Comparison of ENCODE assay signal across 8 mouse cellular contexts in genomic region chr14:26638708-26639084, GRCm38 (mm10). TPM values are rescaled to one million over a fixed set of nuclear protein-coding genes. Genes with fewer than 3 reads are reported as not detected.
DNase-seq lines count a peak whose midpoint lies in the region; ATAC-seq and TF ChIP-seq lines count a peak whose summit lies in the region.

No protein-coding gene starts in this region.

- H3K9ac ChIP-seq in heart, embryonic 13.5 days, result peak overlapping the region; percentile 99
- peak overlapping the region; percentile 99 for H3K9ac ChIP-seq in kidney, embryonic 16.5 days (replicated peaks; ENCODE audit: low read length)
- peak overlapping the region; percentile 97 for H3K9ac ChIP-seq in liver, postnatal 0 days (replicated peaks)
- H3K9ac ChIP-seq in neural tube, embryonic 12.5 days, result peak overlapping the region; percentile 90
- peak overlapping the region; percentile 83 for H3K9ac ChIP-seq in stomach, postnatal 0 days (ENCODE audit: low read length)

- WGBS in heart, embryonic 13.5 days, result under 1% methylated on average over 16 of the region's 16 CpGs
- under 1% methylated on average over 16 of the region's 16 CpGs for WGBS in kidney, embryonic 16.5 days
- 1% methylated on average over 16 of the region's 16 CpGs for WGBS in liver, postnatal 0 days (ENCODE audit: insufficient replicate concordance)
- under 1% methylated on average over 16 of the region's 16 CpGs for WGBS in neural tube, embryonic 12.5 days
- under 1% methylated on average over 16 of the region's 16 CpGs for WGBS in stomach, postnatal 0 days

- 0 out of 2 replicates have a peak, but pooled peaks have one; percentile 6 for TF ChIP-seq CTCF in liver, postnatal 0 days (IDR thresholded peaks at IDR 0.05; ENCODE audit: low read depth)
- peak; percentile 19; the same call in 1 of the 2 replicates for TF ChIP-seq CTCF in stomach, postnatal 0 days (IDR thresholded peaks at IDR 0.05; ENCODE audit: low read depth)

- no peaks in the 10 kb centered on the region for H3K27me3 ChIP-seq in heart, embryonic 13.5 days (replicated peaks)
- no peaks in the 10 kb centered on the region for H3K27me3 ChIP-seq in kidney, embryonic 16.5 days (ENCODE audit: insufficient read depth, low read length)
- no peaks in the 10 kb centered on the region for H3K27me3 ChIP-seq in liver, postnatal 0 days (ENCODE audit: insufficient read depth, low read length)
- no peaks in the 10 kb centered on the region for H3K27me3 ChIP-seq in neural tube, embryonic 12.5 days (replicated peaks)
- no peaks in the 10 kb centered on the region for H3K27me3 ChIP-seq in stomach, postnatal 0 days (ENCODE audit: control insufficient read depth, insufficient read depth, low read length)

- DNase-seq in CD4-positive helper T cell, adult 2 months (ENCODE audit: low read depth, low spot score), result peak; percentile 76
- peak; percentile 56 for DNase-seq in adrenal gland, postnatal 25 days
- DNase-seq in liver, postnatal 0 days, result peak; percentile 74
- peak; percentile 89 for DNase-seq in stomach, postnatal 0 days (ENCODE audit: low spot score)

- H3K27ac ChIP-seq in heart, embryonic 13.5 days (replicated peaks), result peak overlapping the region; percentile 99
- peak overlapping the region; percentile 98 for H3K27ac ChIP-seq in kidney, embryonic 16.5 days (ENCODE audit: low read length)
- peak overlapping the region; percentile 99 for H3K27ac ChIP-seq in liver, postnatal 0 days (ENCODE audit: low read depth)
- peak overlapping the region; percentile 94 for H3K27ac ChIP-seq in neural tube, embryonic 12.5 days
- H3K27ac ChIP-seq in stomach, postnatal 0 days (replicated peaks), result peak overlapping the region; percentile 99

- H3K36me3 ChIP-seq in heart, embryonic 13.5 days, result no peaks in the 10 kb centered on the region; the same call in 1 of the 2 replicates
- H3K36me3 ChIP-seq in kidney, embryonic 16.5 days (ENCODE audit: insufficient read depth, low read length), result no peaks in the 10 kb centered on the region
- no peaks in the 10 kb centered on the region for H3K36me3 ChIP-seq in liver, postnatal 0 days (replicated peaks; ENCODE audit: insufficient read depth, low read length)
- H3K36me3 ChIP-seq in neural tube, embryonic 12.5 days, result no peaks in the 10 kb centered on the region
- H3K36me3 ChIP-seq in stomach, postnatal 0 days (ENCODE audit: control insufficient read depth, insufficient read depth, low read length), result no peaks in the 10 kb centered on the region

- ATAC-seq in erythroid progenitor cell, adult 5-6 weeks (replicated peaks; ENCODE audit: low FRiP score, poor library complexity, severe bottlenecking), result peak; percentile 66
- ATAC-seq in heart, embryonic 13.5 days (ENCODE audit: extremely low read depth, insufficient number of reproducible peaks, low FRiP score, low TSS enrichment), result peak; percentile 42; the same call in 1 of the 2 replicates
- ATAC-seq in kidney, embryonic 16.5 days (ENCODE audit: low FRiP score, low TSS enrichment), result peak; percentile 64
- ATAC-seq in liver, postnatal 0 days, result peak; percentile 18
- peak; percentile 45 for ATAC-seq in neural tube, embryonic 12.5 days (ENCODE audit: low FRiP score, low read depth)
- ATAC-seq in stomach, postnatal 0 days (ENCODE audit: low FRiP score, low TSS enrichment), result peak; percentile 85

- no peaks in the 10 kb centered on the region for H3K9me3 ChIP-seq in heart, embryonic 13.5 days
- no peaks in the 10 kb centered on the region for H3K9me3 ChIP-seq in kidney, embryonic 16.5 days (ENCODE audit: low read length)
- no peaks in the 10 kb centered on the region for H3K9me3 ChIP-seq in liver, postnatal 0 days (ENCODE audit: low read length)
- H3K9me3 ChIP-seq in neural tube, embryonic 12.5 days, result no peaks in the 10 kb centered on the region
- H3K9me3 ChIP-seq in stomach, postnatal 0 days (ENCODE audit: control insufficient read depth, low read length), result no peaks in the 10 kb centered on the region

- peaks cover 45% of the 10 kb centered on the region for H3K4me1 ChIP-seq in heart, embryonic 13.5 days
- peaks cover 21% of the 10 kb centered on the region for H3K4me1 ChIP-seq in kidney, embryonic 16.5 days (ENCODE audit: insufficient read depth, low read length)
- peaks cover 21% of the 10 kb centered on the region for H3K4me1 ChIP-seq in liver, postnatal 0 days (ENCODE audit: insufficient read depth)
- H3K4me1 ChIP-seq in neural tube, embryonic 12.5 days, result peaks cover 14% of the 10 kb centered on the region
- no peaks in the 10 kb centered on the region for H3K4me1 ChIP-seq in stomach, postnatal 0 days (replicated peaks; ENCODE audit: control insufficient read depth, insufficient read depth)

- peak overlapping the region; percentile 84 for H3K4me2 ChIP-seq in heart, embryonic 13.5 days
- peak overlapping the region; percentile 71 for H3K4me2 ChIP-seq in kidney, embryonic 16.5 days (replicated peaks; ENCODE audit: low read depth, low read length)
- H3K4me2 ChIP-seq in liver, postnatal 0 days (ENCODE audit: low read depth, low read length), result peak overlapping the region; percentile 79
- peak overlapping the region; percentile 83 for H3K4me2 ChIP-seq in neural tube, embryonic 12.5 days (replicated peaks)
- peak overlapping the region; percentile 77 for H3K4me2 ChIP-seq in stomach, postnatal 0 days (replicated peaks; ENCODE audit: low read depth)

- H3K4me3 ChIP-seq in heart, embryonic 13.5 days, result peak overlapping the region; percentile 91
- peak overlapping the region; percentile 97 for H3K4me3 ChIP-seq in kidney, embryonic 16.5 days (ENCODE audit: low read length)
- H3K4me3 ChIP-seq in liver, postnatal 0 days (ENCODE audit: low read depth, low read length), result peak overlapping the region; percentile 98
- peak overlapping the region; percentile 78 for H3K4me3 ChIP-seq in neural tube, embryonic 12.5 days
- H3K4me3 ChIP-seq in stomach, postnatal 0 days (ENCODE audit: low read depth, low read length), result peak overlapping the region; percentile 93

- no peak for TF ChIP-seq EP300 in liver, postnatal 0 days (IDR thresholded peaks at IDR 0.05; ENCODE audit: low read depth)
- TF ChIP-seq EP300 in stomach, postnatal 0 days (optimal IDR thresholded peaks at IDR 0.05), result no peak

RNA-seq across cellular contexts. Expression of gene Arf4, which starts 0.8 kb away (rescaled TPM):
- 160 and 161 TPM in 2 replicates for total RNA-seq in adrenal gland, postnatal 25 days (2021)
- total RNA-seq in erythroid progenitor cell, adult 5-6 weeks (2015; ENCODE audit: low replicate concordance), result 95.1 and 143 TPM in 2 replicates
- total RNA-seq in erythroid progenitor cell, adult 5-6 weeks (2017; ENCODE audit: low replicate concordance), result 17.3 and 44.2 TPM in 2 replicates
- 440 and 447 TPM in 2 replicates for polyA plus RNA-seq in heart, embryonic 13.5 days (2015; fragmentation: Nextera tagmentation; extraction: Ambion mirVana)
- polyA plus RNA-seq in kidney, embryonic 16.5 days (2015; fragmentation: Nextera tagmentation; extraction: Ambion mirVana), result 589 and 630 TPM in 2 replicates
- 196 and 201 TPM in 2 replicates for polyA plus RNA-seq in liver, postnatal 0 days (2015; fragmentation: Nextera tagmentation; extraction: Ambion mirVana)
- 577 and 596 TPM in 2 replicates for polyA plus RNA-seq in neural tube, embryonic 12.5 days (2016; fragmentation: Nextera tagmentation; extraction: Ambion mirVana)
- 411 and 419 TPM in 2 replicates for polyA plus RNA-seq in stomach, postnatal 0 days (2015; fragmentation: Nextera tagmentation; extraction: Ambion mirVana)

RNA-seq across cellular contexts. Expression of gene Pde12, which starts 31.0 kb away (rescaled TPM):
- total RNA-seq in adrenal gland, postnatal 25 days (2021), result 9.0 and 10.0 TPM in 2 replicates
- total RNA-seq in erythroid progenitor cell, adult 5-6 weeks (2015; ENCODE audit: low replicate concordance), result 2.2 and 5.4 TPM in 2 replicates
- total RNA-seq in erythroid progenitor cell, adult 5-6 weeks (2017; ENCODE audit: low replicate concordance), result 5.9 and 7.4 TPM in 2 replicates
- polyA plus RNA-seq in heart, embryonic 13.5 days (2015; fragmentation: Nextera tagmentation; extraction: Ambion mirVana), result 7.5 and 7.6 TPM in 2 replicates
- polyA plus RNA-seq in kidney, embryonic 16.5 days (2015; fragmentation: Nextera tagmentation; extraction: Ambion mirVana), result 10.4 and 10.6 TPM in 2 replicates
- polyA plus RNA-seq in liver, postnatal 0 days (2015; fragmentation: Nextera tagmentation; extraction: Ambion mirVana), result 3.9 and 4.3 TPM in 2 replicates
- polyA plus RNA-seq in neural tube, embryonic 12.5 days (2016; fragmentation: Nextera tagmentation; extraction: Ambion mirVana), result 12.3 TPM in 2 replicates
- polyA plus RNA-seq in stomach, postnatal 0 days (2015; fragmentation: Nextera tagmentation; extraction: Ambion mirVana), result 9.3 and 9.8 TPM in 2 replicates

RNA-seq across cellular contexts. Expression of gene Dnah12, which starts 54.4 kb away (rescaled TPM):
- not detected in 2 replicates for total RNA-seq in adrenal gland, postnatal 25 days (2021)
- total RNA-seq in erythroid progenitor cell, adult 5-6 weeks (2015; ENCODE audit: low replicate concordance), result 1.4 TPM in 1 of 2 replicates, not detected in the other
- total RNA-seq in erythroid progenitor cell, adult 5-6 weeks (2017; ENCODE audit: low replicate concordance), result under 0.01 TPM in 1 of 2 replicates, not detected in the other
- polyA plus RNA-seq in heart, embryonic 13.5 days (2015; fragmentation: Nextera tagmentation; extraction: Ambion mirVana), result 0.01 TPM in 2 replicates
- 0.14 and 0.21 TPM in 2 replicates for polyA plus RNA-seq in kidney, embryonic 16.5 days (2015; fragmentation: Nextera tagmentation; extraction: Ambion mirVana)
- 0.02 and 0.04 TPM in 2 replicates for polyA plus RNA-seq in liver, postnatal 0 days (2015; fragmentation: Nextera tagmentation; extraction: Ambion mirVana)
- polyA plus RNA-seq in neural tube, embryonic 12.5 days (2016; fragmentation: Nextera tagmentation; extraction: Ambion mirVana), result 0.01 TPM in 1 of 2 replicates, not detected in the other
- polyA plus RNA-seq in stomach, postnatal 0 days (2015; fragmentation: Nextera tagmentation; extraction: Ambion mirVana), result 0.01 and 0.02 TPM in 2 replicates

Comparison
In these comparisons a context has a peak if more than half of its experiments do, and no peak if none do; other contexts are left out.
1. Peak in every context shown above with its lines: DNase-seq, ATAC-seq, H3K4me3 ChIP-seq and H3K27ac ChIP-seq.
2. ATAC-seq: peak in every context shown above with its lines; median percentile 85 in stomach, postnatal 0 days; 66 in erythroid progenitor cell, adult 5-6 weeks; 64 in kidney, embryonic 16.5 days; 45 in neural tube, embryonic 12.5 days; 42 in heart, embryonic 13.5 days; 18 in liver, postnatal 0 days.